Mouse (Mus musculus): ENCODE results near the gene Cnbd2.

GRCm38 (mm10) chr2:156286733-156287132 is 25.4 kb upstream of the Cnbd2 start:
- TF ChIP-seq POLR2A (IDR thresholded peaks at IDR 0.05; ENCODE audit: insufficient read depth, low read depth, low read length) (no peak), CTCF (IDR thresholded peaks at IDR 0.05; ENCODE audit: insufficient read depth, low read depth, low read length) (no peak)
